Mouse (Mus musculus): ENCODE data around the gene Tmem168. TPM values are rescaled to one million over a fixed set of nuclear protein-coding genes. Genes with fewer than 3 reads are reported as not detected.

The Tmem168 gene
- polyA plus RNA-seq (2021) = 18.6 TPM

- ATAC-seq (peak; percentile 95), DNase-seq (ENCODE audit: low read depth, low spot score) (peak; percentile 35)
- TF ChIP-seq CTCF (IDR thresholded peaks at IDR 0.05) = no peak
- no peaks in the 10 kb centered on the region for H3K27me3 ChIP-seq
- in situ Hi-C loops (cut with MboI; ENCODE audit: low pct_unique_long_range_greater_than_20kb) = loop anchor here (10.0 to 25.0 kb wide), 2 partner anchors 267 to 546 kb away; partner anchors contain the start of genes 2610001J05Rik and Tmem106b
- ChIA-PET CTCF (no interaction called here), POLR2A (no interaction called here)
Observed at GRCm38 (mm10) chr6:13607621-13608493, at the start of gene Tmem168. Gene Tmem168, minus strand, starts transcription at chr6:13608100.

- DNase-seq (ENCODE audit: low read depth, low spot score) (no peak), ATAC-seq (no peak)
- ChIA-PET CTCF (no interaction called here), POLR2A (no interaction called here)
- H3K27me3 ChIP-seq = no peaks in the 10 kb centered on the region
- TF ChIP-seq CTCF (IDR thresholded peaks at IDR 0.05) = no peak
- in situ Hi-C loops (cut with MboI; ENCODE audit: low pct_unique_long_range_greater_than_20kb) = no loop called here
Observed at GRCm38 (mm10) chr6:13654081-13654480, 46.2 kb upstream of the Tmem168 start.

- H3K27me3 ChIP-seq = no peaks in the 10 kb centered on the region
- no peak for DNase-seq (ENCODE audit: low read depth, low spot score)
- TF ChIP-seq CTCF (IDR thresholded peaks at IDR 0.05) = no peak
- CTCF ChIA-PET = no interaction called here
- in situ Hi-C loops (cut with MboI; ENCODE audit: low pct_unique_long_range_greater_than_20kb) = no loop called here
- POLR2A ChIA-PET = no interaction called here
- ATAC-seq = no peak
Observed at GRCm38 (mm10) chr6:13652284-13652683, 44.4 kb upstream of the Tmem168 start.

- DNase-seq (ENCODE audit: low read depth, low spot score) = no peak
- POLR2A ChIA-PET = no interaction called here
- CTCF ChIA-PET = no interaction called here
- no peak for TF ChIP-seq CTCF (IDR thresholded peaks at IDR 0.05)
- in situ Hi-C loops (cut with MboI; ENCODE audit: low pct_unique_long_range_greater_than_20kb) = no loop called here
- no peak for ATAC-seq
- H3K27me3 ChIP-seq = no peaks in the 10 kb centered on the region
Observed at GRCm38 (mm10) chr6:13650854-13651253, 43.0 kb upstream of the Tmem168 start.

GRCm38 (mm10) chr6:13648305-13648704 is 40.4 kb upstream of the Tmem168 start:
- no peak for TF ChIP-seq CTCF (IDR thresholded peaks at IDR 0.05)
- CTCF ChIA-PET = no interaction called here
- POLR2A ChIA-PET = no interaction called here
- ATAC-seq = no peak
- DNase-seq (ENCODE audit: low read depth, low spot score) = no peak
- H3K27me3 ChIP-seq = no peaks in the 10 kb centered on the region
- in situ Hi-C loops (cut with MboI; ENCODE audit: low pct_unique_long_range_greater_than_20kb) = no loop called here

- in situ Hi-C loops (cut with MboI; ENCODE audit: low pct_unique_long_range_greater_than_20kb) = no loop called here
- CTCF ChIA-PET = no interaction called here
- POLR2A ChIA-PET = no interaction called here
- ATAC-seq = no peak
- no peak for TF ChIP-seq CTCF (IDR thresholded peaks at IDR 0.05)
- H3K27me3 ChIP-seq = no peaks in the 10 kb centered on the region
- DNase-seq (ENCODE audit: low read depth, low spot score) = no peak
Observed at GRCm38 (mm10) chr6:13636582-13636989, 28.7 kb upstream of the Tmem168 start.

- ATAC-seq = no peak
- in situ Hi-C loops (cut with MboI; ENCODE audit: low pct_unique_long_range_greater_than_20kb) = no loop called here
- POLR2A ChIA-PET = no interaction called here
Observed at GRCm38 (mm10) chr6:13632571-13632970, 24.7 kb upstream of the Tmem168 start.

GRCm38 (mm10) chr6:13630607-13631006 is 22.7 kb upstream of the Tmem168 start:
- ATAC-seq (no peak), DNase-seq (ENCODE audit: low read depth, low spot score) (no peak)
- ChIA-PET POLR2A (interaction anchor here (1.3 kb wide), 1 partner anchor 11 kb away, joined by 5 read pairs; no protein-coding TSS in a partner anchor), CTCF (interaction anchor here (1.2 to 4.3 kb wide), 3 partner anchors 10 to 22 kb away, joined by 3 to 13 read pairs (median 5); no protein-coding TSS in a partner anchor)
- no peak for TF ChIP-seq CTCF (IDR thresholded peaks at IDR 0.05)
- in situ Hi-C loops (cut with MboI; ENCODE audit: low pct_unique_long_range_greater_than_20kb) = no loop called here
- H3K27me3 ChIP-seq = no peaks in the 10 kb centered on the region

More at GRCm38 (mm10) chr6:13632571-13632970, 24.7 kb upstream of the Tmem168 start:
- CTCF ChIA-PET = interaction anchor here (4.3 kb wide), 1 partner anchor 8 kb away, joined by 13 read pairs; no protein-coding TSS in a partner anchor
- H3K27me3 ChIP-seq = no peaks in the 10 kb centered on the region
- TF ChIP-seq CTCF (IDR thresholded peaks at IDR 0.05) = no peak
- no peak for DNase-seq (ENCODE audit: low read depth, low spot score)

GRCm38 (mm10) chr6:13619618-13620017 is 11.7 kb upstream of the Tmem168 start:
- POLR2A ChIA-PET = no interaction called here
- DNase-seq (ENCODE audit: low read depth, low spot score) (no peak), ATAC-seq (no peak)
- no peaks in the 10 kb centered on the region for H3K27me3 ChIP-seq
- TF ChIP-seq CTCF (IDR thresholded peaks at IDR 0.05) = no peak
- CTCF ChIA-PET = no interaction called here
- in situ Hi-C loops (cut with MboI; ENCODE audit: low pct_unique_long_range_greater_than_20kb) = loop anchor here (25.0 kb wide), 1 partner anchor 557 kb away; the partner anchor contains the start of gene Tmem106b

GRCm38 (mm10) chr6:13617110-13617509 is 9.2 kb upstream of the Tmem168 start:
- TF ChIP-seq CTCF (IDR thresholded peaks at IDR 0.05) = no peak
- ATAC-seq = no peak
- in situ Hi-C loops (cut with MboI; ENCODE audit: low pct_unique_long_range_greater_than_20kb) = loop anchor here (25.0 kb wide), 1 partner anchor 555 kb away; the partner anchor contains the start of gene Tmem106b
- no peak for DNase-seq (ENCODE audit: low read depth, low spot score)
- no peaks in the 10 kb centered on the region for H3K27me3 ChIP-seq
- ChIA-PET POLR2A (no interaction called here), CTCF (interaction anchor here (1.6 kb wide), 1 partner anchor 13 kb away, joined by 5 read pairs; no protein-coding TSS in a partner anchor)

GRCm38 (mm10) chr6:13614568-13614967 is 6.7 kb upstream of the Tmem168 start:
- ChIA-PET POLR2A (no interaction called here), CTCF (no interaction called here)
- no peak for TF ChIP-seq CTCF (IDR thresholded peaks at IDR 0.05)
- DNase-seq (ENCODE audit: low read depth, low spot score) (no peak), ATAC-seq (no peak)
- no peaks in the 10 kb centered on the region for H3K27me3 ChIP-seq
- in situ Hi-C loops (cut with MboI; ENCODE audit: low pct_unique_long_range_greater_than_20kb) = loop anchor here (25.0 kb wide), 1 partner anchor 552 kb away; the partner anchor contains the start of gene Tmem106b

Measured in Patski (cell line).